Mouse (Mus musculus): ENCODE measurements around the gene Prss47. TPM values are rescaled to one million over a fixed set of nuclear protein-coding genes. Genes with fewer than 3 reads are reported as not detected.

The Prss47 gene
- not detected in 2 replicates for polyA plus RNA-seq (2012; ENCODE audit: low replicate concordance)

GRCm38 (mm10) chr13:65052660-65053059, at the start of gene Prss47:
Prss47 (minus strand) TSS chr13:65052760.

DNA sequence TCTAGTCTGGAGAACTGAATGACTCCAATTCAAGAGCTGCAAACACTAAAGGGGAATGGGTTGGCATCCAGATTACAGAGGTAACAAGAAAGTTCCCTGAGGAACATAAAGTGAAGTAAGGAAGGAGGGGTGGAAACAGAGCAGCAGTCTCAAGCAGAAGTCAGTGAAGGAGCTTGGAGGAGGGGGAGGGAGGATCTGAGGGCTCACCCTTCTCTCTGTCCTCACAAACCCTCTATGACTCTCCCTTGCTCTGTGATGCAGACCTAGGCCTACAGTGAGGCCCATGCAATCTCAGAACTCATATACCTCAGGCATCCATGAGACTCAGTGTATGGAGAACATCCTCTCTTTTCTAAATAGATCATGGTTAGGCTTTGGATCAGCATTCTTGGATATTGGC, 19.8 kb downstream of the Prss47 start, which contains the start of gene Spata31d1c:
Gene Spata31d1c, plus strand, starts transcription at position 301 of the 400 bp plus-strand sequence.

Other genes with a start within 250 kb of the Prss47 start
- not detected in 2 replicates for gene Cntnap3, start 148.8 kb downstream of the Prss47 start, polyA plus RNA-seq (2012; ENCODE audit: low replicate concordance)
- not detected in 2 replicates for gene Spata31, start 135.4 kb downstream of the Prss47 start, polyA plus RNA-seq (2012; ENCODE audit: low replicate concordance)
- not detected in 2 replicates for gene Spata31d1c, start 19.7 kb downstream of the Prss47 start, polyA plus RNA-seq (2012; ENCODE audit: low replicate concordance)
- 15.9 and 18.0 TPM in 2 replicates for gene Mfsd14b, start 60.2 kb upstream of the Prss47 start, polyA plus RNA-seq (2012; ENCODE audit: low replicate concordance)
- gene Olfr465-ps1, start 85.3 kb upstream of the Prss47 start, polyA plus RNA-seq (2012; ENCODE audit: low replicate concordance), result not detected in 2 replicates
- gene Olfr466, start 97.5 kb upstream of the Prss47 start, polyA plus RNA-seq (2012; ENCODE audit: low replicate concordance), result not detected in 2 replicates
- not detected in 2 replicates for gene Nlrp4f, start 153.2 kb upstream of the Prss47 start, polyA plus RNA-seq (2012; ENCODE audit: low replicate concordance)
- gene Gm10775, start 206.8 kb upstream of the Prss47 start, polyA plus RNA-seq (2012; ENCODE audit: low replicate concordance), result not detected in 2 replicates
- gene Zfp369, start 226.1 kb upstream of the Prss47 start, polyA plus RNA-seq (2012; ENCODE audit: low replicate concordance), result 6.3 and 8.8 TPM in 2 replicates

Data from hematopoietic multipotent progenitor cell, adult 10-12 weeks (in vitro differentiated cells).